Mouse (Mus musculus) cerebellum, adult 2 months (tissue): Measurements from ENCODE around the gene Polr1a.

ENCODE experiments used
- CTCF ChIP-seq: fragments of 200-500 bp; IDR thresholded peaks from 2 replicates; pipeline ENCODE4 v1.5.1; 2011; ENCODE audit warnings: low read depth, mild to moderate bottlenecking, control low read depth, low read length, moderate library complexity, borderline replicate concordance; ENCODE audit not compliant: insufficient read depth
- POLR2A ChIP-seq: fragments of 200-500 bp; IDR thresholded peaks from 2 replicates; pipeline ENCODE4 v1.6.1; 2011; ENCODE audit warnings: low read length, control low read depth, borderline replicate concordance; ENCODE audit not compliant: insufficient read depth

- no peak for TF ChIP-seq POLR2A
- peak; percentile 8; the same call in 1 of the 2 replicates for TF ChIP-seq CTCF
Measured at GRCm38 (mm10) chr6:71946121-71946520, 37.3 kb downstream of the Polr1a start.
